Comparison of ENCODE assay signal across 8 mouse cellular contexts in genomic region chr4:140987476-140987875, GRCm38 (mm10). TPM values are rescaled to one million over a fixed set of nuclear protein-coding genes. Genes with fewer than 3 reads are reported as not detected.
DNase-seq lines count a peak whose midpoint lies in the region; ATAC-seq and TF ChIP-seq lines count a peak whose summit lies in the region.

No protein-coding gene starts in this region.

- H3K27me3 ChIP-seq in hindbrain, embryonic 16.5 days (replicated peaks; ENCODE audit: control insufficient read depth, insufficient read depth, low read length) = no peaks in the 10 kb centered on the region
- H3K27me3 ChIP-seq in midbrain, embryonic 13.5 days = no peaks in the 10 kb centered on the region

- H3K9me3 ChIP-seq in hindbrain, embryonic 16.5 days (ENCODE audit: control insufficient read depth, low read length) = no peaks in the 10 kb centered on the region
- H3K9me3 ChIP-seq in midbrain, embryonic 13.5 days = no peaks in the 10 kb centered on the region

- peaks cover 4% of the 10 kb centered on the region for H3K36me3 ChIP-seq in hindbrain, embryonic 16.5 days (ENCODE audit: control insufficient read depth, insufficient read depth, low read length)
- H3K36me3 ChIP-seq in midbrain, embryonic 13.5 days = peaks cover 24% of the 10 kb centered on the region

- peak overlapping the region; percentile 98 for H3K4me3 ChIP-seq in left cerebral cortex, adult 2 months
- H3K4me3 ChIP-seq in hindbrain, embryonic 16.5 days (ENCODE audit: low read length) = peak overlapping the region; percentile 86
- H3K4me3 ChIP-seq in midbrain, embryonic 13.5 days (replicated peaks) = peak overlapping the region; percentile 91

- no peak for TF ChIP-seq POLR2A in brain, embryonic 14.5 days (IDR thresholded peaks at IDR 0.05; ENCODE audit: borderline replicate concordance, extremely low read depth, insufficient read depth, insufficient read length, poor library complexity, severe bottlenecking)

- H3K27ac ChIP-seq in left cerebral cortex, adult 2 months = no peak overlapping the region; the same call in 1 of the 2 replicates
- H3K27ac ChIP-seq in hindbrain, embryonic 16.5 days (ENCODE audit: low read depth, low read length) = peak overlapping the region; percentile 83
- H3K27ac ChIP-seq in midbrain, embryonic 13.5 days = peak overlapping the region; percentile 87; the same call in 1 of the 2 replicates

- peak overlapping the region; percentile 59 for H3K4me2 ChIP-seq in hindbrain, embryonic 16.5 days (ENCODE audit: low read length)
- peak overlapping the region; percentile 83 for H3K4me2 ChIP-seq in midbrain, embryonic 13.5 days (replicated peaks)

- TF ChIP-seq CTCF in left cerebral cortex, adult 2 months (IDR thresholded peaks at IDR 0.05) = no peak
- no peak for TF ChIP-seq CTCF in brain, embryonic 14.5 days (IDR thresholded peaks at IDR 0.05; ENCODE audit: borderline replicate concordance, extremely low read depth, insufficient read depth, insufficient read length)

- H3K9ac ChIP-seq in hindbrain, embryonic 16.5 days (ENCODE audit: low read depth, low read length) = peak overlapping the region; percentile 98
- peak overlapping the region; percentile 97 for H3K9ac ChIP-seq in midbrain, embryonic 13.5 days (replicated peaks)

- H3K4me1 ChIP-seq in hindbrain, embryonic 16.5 days (ENCODE audit: control insufficient read depth, insufficient read depth, low read depth, low read length) = peaks cover 30% of the 10 kb centered on the region
- H3K4me1 ChIP-seq in midbrain, embryonic 13.5 days (replicated peaks) = peaks cover 49% of the 10 kb centered on the region

- 20% methylated on average over 7 of the region's 7 CpGs for WGBS in hindbrain, embryonic 16.5 days
- WGBS in midbrain, embryonic 13.5 days = 32% methylated on average over 7 of the region's 7 CpGs

- ATAC-seq in hindbrain, embryonic 16.5 days = 0 out of 2 replicates have a peak, but pooled peaks have one; percentile 6
- peak; percentile 4; the same call in 1 of the 2 replicates for ATAC-seq in midbrain, embryonic 13.5 days

- DNase-seq in left cerebral cortex, adult 2 months (ENCODE audit: extremely low spot score in 1 of 2, low spot score in 2 of 2) = no peak
- DNase-seq in left cerebral cortex, adult 11 months (ENCODE audit: low spot score) = no peak
- DNase-seq in brain, embryonic 14.5 days (ENCODE audit: low read depth) = peak; percentile 25
- no peak for DNase-seq in adipocyte (ENCODE audit: low spot score)
- DNase-seq in yolk sac, embryonic 10.5 days (ENCODE audit: low spot score) = no peak
- DNase-seq in right cerebral cortex, postnatal 14 days = no peak

- intact Hi-C loops in left cerebral cortex, adult 2 months (cut with DNase I) = no loop called here

RNA-seq across cellular contexts. Expression of gene Atp13a2, which starts 0.8 kb away (rescaled TPM):
- 100 to 1,000 TPM; 150 to 155 TPM for total RNA-seq in left cerebral cortex, adult 2 months (2021)
- polyA plus RNA-seq in brain, embryonic 14.5 days (2012; rRNA removed) = 260 and 278 TPM in 2 replicates
- polyA plus RNA-seq in hindbrain, embryonic 16.5 days (2015; fragmentation: Nextera tagmentation; extraction: Ambion mirVana) = 185 and 196 TPM in 2 replicates
- polyA plus RNA-seq in midbrain, embryonic 13.5 days (2015; fragmentation: Nextera tagmentation; extraction: Ambion mirVana) = 118 and 127 TPM in 2 replicates

RNA-seq across cellular contexts. Expression of gene Mfap2, which starts 22.7 kb away (rescaled TPM):
- total RNA-seq in left cerebral cortex, adult 2 months (2021) = 1 to 10 TPM; 4.8 to 4.9 TPM
- polyA plus RNA-seq in brain, embryonic 14.5 days (2012; rRNA removed) = 186 and 220 TPM in 2 replicates
- 130 and 180 TPM in 2 replicates for polyA plus RNA-seq in hindbrain, embryonic 16.5 days (2015; fragmentation: Nextera tagmentation; extraction: Ambion mirVana)
- polyA plus RNA-seq in midbrain, embryonic 13.5 days (2015; fragmentation: Nextera tagmentation; extraction: Ambion mirVana) = 181 and 207 TPM in 2 replicates

RNA-seq across cellular contexts. Expression of gene Sdhb, which starts 26.5 kb away (rescaled TPM):
- 100 to 1,000 TPM; 170 to 178 TPM for total RNA-seq in left cerebral cortex, adult 2 months (2021)
- polyA plus RNA-seq in brain, embryonic 14.5 days (2012; rRNA removed) = 213 and 233 TPM in 2 replicates
- polyA plus RNA-seq in hindbrain, embryonic 16.5 days (2015; fragmentation: Nextera tagmentation; extraction: Ambion mirVana) = 490 and 530 TPM in 2 replicates
- polyA plus RNA-seq in midbrain, embryonic 13.5 days (2015; fragmentation: Nextera tagmentation; extraction: Ambion mirVana) = 457 and 464 TPM in 2 replicates
